Mouse (Mus musculus) T-helper 1 cell (primary cell): ENCODE data around the gene Grb14.

ENCODE experiments used
- in situ Hi-C: fragments of 300-600 bp; cut with MboI, MseI; formaldehyde crosslinking; loops from one replicate; pipeline ENCODE4 v1.15.1; 2025; ENCODE audit warnings: high pct_unique_total_duplicates

The Grb14 gene

DNA sequence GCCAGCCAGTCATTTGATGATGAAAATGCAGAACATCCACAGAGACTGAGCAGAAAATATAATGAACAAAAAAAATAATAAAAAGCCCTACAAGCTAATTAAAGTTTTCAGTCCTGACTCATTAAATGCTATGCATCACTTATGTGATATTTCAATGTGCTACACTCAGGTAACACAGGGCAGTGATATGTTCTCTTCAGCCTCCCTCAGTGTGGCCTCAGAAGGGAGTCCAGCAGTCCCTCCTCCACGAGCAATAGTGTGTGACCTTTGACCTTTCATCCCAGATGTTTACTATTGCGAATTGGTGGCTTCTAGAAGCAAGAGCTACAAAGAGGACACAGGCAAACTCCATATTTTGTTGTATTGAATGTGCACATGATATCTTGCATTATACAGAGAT lies 146.5 kb downstream of the Grb14 start:
- in situ Hi-C loops, result no loop called here
